Mouse (Mus musculus) liver, postnatal 0 days (tissue): Measurements from ENCODE around the gene Tnpo1.

Source experiments
- CTCF ChIP-seq: sonication (generic); IDR thresholded peaks from 2 replicates; pipeline ENCODE4 v1.5.1; 2016; ENCODE audit warnings: antibody characterized with exemption, low read depth
- EP300 ChIP-seq: IDR thresholded peaks from 2 replicates; pipeline ENCODE4 v1.6.1; 2016; ENCODE audit warnings: antibody characterized with exemption, low read depth, mild to moderate bottlenecking

DNA sequence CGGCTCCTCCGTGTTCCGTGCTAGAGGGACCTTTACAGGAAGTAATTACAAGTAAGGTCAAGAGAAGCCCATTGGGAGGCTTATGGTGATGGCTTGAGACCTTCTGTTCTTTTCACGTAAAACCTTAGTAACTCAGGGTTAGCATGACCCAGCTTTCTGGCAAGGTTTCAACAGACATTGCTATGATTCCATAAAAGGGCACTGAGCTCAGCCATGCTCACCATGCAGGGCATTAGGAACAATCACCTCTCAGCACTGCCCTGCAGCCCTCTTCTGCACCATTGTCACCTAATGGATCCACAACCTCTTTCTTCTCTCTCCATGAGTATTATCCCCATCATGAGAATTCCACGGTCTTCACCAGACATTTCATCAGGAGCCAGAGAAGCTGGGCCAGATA is 45.5 kb upstream of the Tnpo1 start:
- TF ChIP-seq CTCF (no peak), EP300 (no peak)
